Mouse (Mus musculus) embryonic facial prominence, embryonic 11.5 days (tissue): Measurements from ENCODE around the gene Erich6. TPM values are rescaled to one million over a fixed set of nuclear protein-coding genes. Genes with fewer than 3 reads are reported as not detected.
"Not testable (repeated sequence)": the region's sequence is repeated elsewhere in the genome, so short reads cannot be mapped to it uniquely, and the experiment has no call there.

Source experiments
- ATAC-seq: fragments of 200-750 bp; cut with Nextera tagmentation; replicated peaks from 2 replicates; pipeline ENCODE4 v1.8.0; 2017; ENCODE audit warnings: low read depth; ENCODE audit not compliant: insufficient number of reproducible peaks, low FRiP score, low TSS enrichment
- DNase-seq: peaks from one replicate; pipeline ENCODE4 v3.0.0-alpha.2; 2015; ENCODE audit warnings: low spot score
- H3K27ac ChIP-seq: fragments of 300-500 bp; sonication (generic); replicated peaks from 2 replicates; pipeline ENCODE4 v1.5.1; 2014; ENCODE audit warnings: mild to moderate bottlenecking, low read depth, low read length, control low read depth
- H3K27me3 ChIP-seq: fragments of 300-500 bp; sonication (generic); 2 replicates; pipeline ENCODE4 v1.6.1; 2014; ENCODE audit warnings: mild to moderate bottlenecking, low read length, moderate library complexity, mixed read lengths; ENCODE audit not compliant: control insufficient read depth, insufficient read depth
- H3K36me3 ChIP-seq: fragments of 300-500 bp; sonication (generic); replicated peaks from 2 replicates; pipeline ENCODE4 v1.6.1; 2014; ENCODE audit warnings: low read depth, mild to moderate bottlenecking, low read length, moderate library complexity, mixed read lengths; ENCODE audit not compliant: control insufficient read depth, insufficient read depth
- H3K4me1 ChIP-seq: fragments of 300-500 bp; sonication (generic); 2 replicates; pipeline ENCODE4 v1.6.1; 2014; ENCODE audit warnings: low read length, mixed read lengths; ENCODE audit not compliant: control insufficient read depth, insufficient read depth
- H3K4me2 ChIP-seq: fragments of 300-500 bp; sonication (generic); 2 replicates; pipeline ENCODE4 v1.6.1; 2014; ENCODE audit warnings: low read depth, mild to moderate bottlenecking, control low read depth, low read length, moderate library complexity
- H3K4me3 ChIP-seq: fragments of 300-500 bp; sonication (generic); 2 replicates; pipeline ENCODE4 v1.5.1; 2014; ENCODE audit warnings: low read depth, low read length, control low read depth
- H3K9ac ChIP-seq: fragments of 300-500 bp; sonication (generic); replicated peaks from 2 replicates; pipeline ENCODE4 v1.6.1; 2014; ENCODE audit warnings: mild to moderate bottlenecking, control low read depth, low read length
- H3K9me3 ChIP-seq: fragments of 300-500 bp; sonication (generic); replicated peaks from 2 replicates; pipeline ENCODE4 v1.6.1; 2016; ENCODE audit warnings: mild to moderate bottlenecking, low read length, inconsistent platforms, mixed read lengths; ENCODE audit not compliant: control insufficient read depth
- WGBS: fragments of 180-500 bp; shearing (Covaris S2); extraction: QIAGEN DNeasy Blood & Tissue Kit; methylation state at CpG from one replicate; pipeline ENCODE4 v1.1.7; 2014; 5-methylcytosine and 5-hydroxymethylcytosine counted together
- polyA plus RNA-seq: library from polyadenylated mRNA; unstranded; fragments of >200 nt; fragmentation: Nextera tagmentation; extraction: Ambion mirVana; gene quantifications from 2 replicates; pipeline ENCODE4 v1.2.1, GENCODE M21; 2014

Erich6 gene
- polyA plus RNA-seq, 1 experiment from 2014 or later, result not detected

DNA sequence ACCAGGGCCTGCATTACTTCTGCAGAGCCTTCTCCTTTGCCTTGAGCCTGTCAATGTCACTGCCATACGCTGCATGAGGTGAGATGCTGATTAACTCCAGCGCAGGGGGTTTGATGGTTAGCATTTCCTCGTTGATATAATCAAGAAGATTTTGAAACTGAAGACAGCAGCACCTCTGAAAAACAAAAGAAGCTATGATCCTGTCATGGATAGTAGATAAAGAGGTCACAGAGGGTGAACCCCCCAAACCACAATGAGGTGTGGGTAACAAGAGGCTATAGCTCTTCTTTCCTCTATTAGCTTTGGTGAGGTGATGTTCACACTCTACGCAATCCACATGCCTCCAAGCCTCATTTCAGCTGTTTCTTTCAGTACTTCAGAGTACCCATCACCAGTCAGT, 12.0 kb downstream of the Erich6 start:
- ATAC-seq, result no peak
- WGBS, result 87% methylated on average over 4 of the region's 4 CpGs

DNA sequence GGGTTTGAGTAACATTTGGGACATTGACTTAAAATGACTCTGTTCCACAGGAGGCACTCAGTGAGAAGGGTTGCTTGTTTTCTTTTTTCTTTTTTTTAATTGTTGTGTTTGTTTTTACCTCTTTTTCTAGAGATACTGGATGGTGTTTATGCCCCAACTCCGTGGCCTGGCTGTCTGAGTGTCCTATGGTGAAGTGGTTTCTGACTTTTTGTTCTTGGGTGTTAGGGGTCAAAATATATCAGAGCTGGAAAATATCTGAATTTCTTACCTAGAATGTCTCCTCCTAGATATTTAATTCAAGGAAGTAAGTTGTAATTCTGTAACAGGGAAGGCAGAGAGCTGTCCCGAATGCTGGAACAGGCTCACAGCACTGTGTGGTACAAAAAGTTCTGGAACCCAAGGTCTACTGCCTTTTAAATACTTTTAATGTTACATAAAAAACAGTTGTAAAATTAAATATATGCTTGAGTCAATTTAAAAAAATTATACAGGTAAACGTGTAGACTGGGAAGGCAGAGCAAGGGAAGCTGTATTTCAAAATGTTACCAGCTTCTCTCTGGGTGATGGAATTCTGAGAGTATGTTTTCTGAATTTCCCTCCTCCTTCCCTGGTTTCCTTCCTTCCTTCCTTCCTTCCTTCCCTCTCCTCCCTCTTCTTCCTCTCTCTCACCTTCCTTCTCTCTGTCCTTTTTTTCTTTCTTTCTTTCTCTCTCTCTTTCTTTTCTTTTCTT, 14.2 kb downstream of the Erich6 start:
- Histone ChIP-seq H3K27ac (no peak overlapping the region), H3K4me2 (no peak overlapping the region), H3K36me3 (no peaks in the 10 kb centered on the region), H3K27me3 (no peaks in the 10 kb centered on the region), H3K9ac (no peak overlapping the region), H3K4me1 (no peaks in the 10 kb centered on the region), H3K4me3 (no peak overlapping the region), H3K9me3 (no peaks in the 10 kb centered on the region)
- 79% methylated on average over 3 of the region's 3 CpGs for WGBS
- ATAC-seq (no peak), DNase-seq (no peak)

More for the DNA sequence above, 12.0 kb downstream of the Erich6 start:
- Histone ChIP-seq H3K9me3 (no peaks in the 10 kb centered on the region), H3K9ac (no peak overlapping the region), H3K36me3 (no peaks in the 10 kb centered on the region), H3K4me2 (no peak overlapping the region), H3K27me3 (no peaks in the 10 kb centered on the region), H3K4me3 (no peak overlapping the region), H3K27ac (no peak overlapping the region), H3K4me1 (no peaks in the 10 kb centered on the region)
- DNase-seq, result no peak

DNA sequence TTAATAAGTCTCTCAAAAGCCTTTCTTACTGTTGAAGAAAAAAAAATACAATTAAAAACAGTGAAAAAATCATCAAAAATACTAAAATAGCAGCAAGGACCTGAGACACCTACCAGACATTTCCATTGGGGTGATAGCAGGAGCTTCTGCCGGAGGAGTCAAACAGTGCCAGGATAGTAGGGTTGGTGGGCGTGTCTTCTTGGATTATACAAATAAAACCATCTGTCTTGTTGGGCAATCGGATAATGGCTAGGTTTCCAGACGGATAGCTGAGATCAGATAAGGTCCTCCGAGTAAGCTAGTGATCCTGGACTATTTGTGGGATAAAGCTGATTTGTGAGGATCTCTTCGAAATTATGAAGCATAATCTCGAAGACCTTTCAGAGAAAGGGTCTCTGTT, 15.9 kb downstream of the Erich6 start:
- H3K27me3 ChIP-seq, result no peaks in the 10 kb centered on the region
- no peak overlapping the region for H3K4me3 ChIP-seq
- DNase-seq, result no peak
- no peak for ATAC-seq
- no peaks in the 10 kb centered on the region for H3K36me3 ChIP-seq
- H3K4me2 ChIP-seq, result no peak overlapping the region
- 82% methylated on average over 7 of the region's 7 CpGs for WGBS
- no peaks in the 10 kb centered on the region for H3K4me1 ChIP-seq
- no peaks in the 10 kb centered on the region for H3K9me3 ChIP-seq
- no peak overlapping the region for H3K9ac ChIP-seq
- H3K27ac ChIP-seq, result no peak overlapping the region

DNA sequence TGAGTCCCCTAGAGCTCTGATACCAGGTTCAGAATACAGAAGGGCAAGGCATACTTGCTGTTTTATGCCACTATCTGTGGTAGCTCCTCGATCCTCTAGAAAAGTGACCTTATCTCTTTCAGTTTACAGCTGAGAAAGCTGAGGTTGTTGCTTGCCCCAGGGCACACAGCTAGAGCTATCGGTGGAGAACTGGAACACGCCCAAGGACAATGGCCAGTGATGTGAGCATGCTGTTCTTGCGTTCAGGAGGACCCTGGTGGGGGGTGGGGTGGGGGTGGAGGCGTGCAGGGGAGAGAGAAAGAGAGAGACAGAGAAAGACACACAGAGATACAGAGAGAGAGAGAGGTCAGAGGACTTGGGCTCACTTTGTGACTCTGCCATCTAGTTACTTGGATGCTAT, 27.0 kb downstream of the Erich6 start:
- Histone ChIP-seq H3K36me3 (no peaks in the 10 kb centered on the region), H3K4me3 (no peak overlapping the region), H3K4me1 (no peaks in the 10 kb centered on the region), H3K27ac (no peak overlapping the region), H3K4me2 (no peak overlapping the region), H3K9ac (no peak overlapping the region), H3K27me3 (no peaks in the 10 kb centered on the region), H3K9me3 (no peaks in the 10 kb centered on the region)
- ATAC-seq (no peak), DNase-seq (no peak)
- 66% methylated on average over 5 of the region's 5 CpGs for WGBS

DNA sequence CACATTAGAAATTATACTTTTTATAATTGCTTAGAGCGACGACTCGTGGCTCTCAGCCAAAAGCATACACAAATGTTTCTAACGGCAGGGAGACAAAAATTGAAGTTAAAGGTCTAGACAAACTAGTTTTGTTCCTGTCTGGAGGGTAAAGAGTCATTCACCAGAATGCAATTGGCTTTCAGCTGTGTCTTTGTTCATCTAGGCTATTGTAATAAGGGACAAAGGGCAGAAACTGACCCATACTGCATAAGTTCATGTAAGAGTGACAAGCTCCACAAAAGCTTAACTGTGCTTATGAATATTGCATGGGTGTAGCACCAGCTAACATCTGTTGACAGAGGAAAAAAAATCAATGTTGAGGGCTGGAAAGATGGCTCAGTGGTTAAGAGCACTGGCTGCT, 28.5 kb downstream of the Erich6 start:
- WGBS, result 88% methylated on average over 4 of the region's 4 CpGs
- ATAC-seq, result no peak
- Histone ChIP-seq H3K36me3 (no peaks in the 10 kb centered on the region), H3K27ac (no peak overlapping the region), H3K4me2 (no peak overlapping the region), H3K9me3 (no peaks in the 10 kb centered on the region), H3K9ac (no peak overlapping the region), H3K4me3 (no peak overlapping the region), H3K27me3 (no peaks in the 10 kb centered on the region), H3K4me1 (no peaks in the 10 kb centered on the region)
- DNase-seq, result no peak

DNA sequence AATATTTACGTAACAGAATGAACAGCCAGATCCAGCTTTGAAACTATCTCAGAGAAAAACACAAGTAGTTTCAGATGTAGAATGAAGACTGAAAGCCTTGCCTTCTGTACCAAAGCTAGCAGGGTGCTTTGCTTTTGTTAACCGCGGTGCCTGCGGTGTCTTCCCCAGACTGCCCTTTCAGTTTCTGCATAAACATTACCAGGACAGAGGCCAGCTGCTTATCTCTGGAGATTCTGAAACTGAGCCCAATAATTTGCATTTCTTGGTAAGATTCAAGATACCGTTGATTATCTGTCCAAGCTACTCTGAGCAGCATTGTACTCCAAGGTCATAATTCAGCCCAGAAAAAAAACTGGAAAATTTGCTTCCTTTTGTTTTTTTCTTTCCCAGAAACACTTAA, 43.4 kb downstream of the Erich6 start:
- Histone ChIP-seq H3K4me2 (no peak overlapping the region), H3K36me3 (no peaks in the 10 kb centered on the region; the same call in 1 of the 2 replicates), H3K27ac (no peak overlapping the region), H3K9me3 (no peaks in the 10 kb centered on the region), H3K27me3 (no peaks in the 10 kb centered on the region), H3K9ac (no peak overlapping the region), H3K4me1 (no peaks in the 10 kb centered on the region), H3K4me3 (no peak overlapping the region)
- DNase-seq (no peak), ATAC-seq (no peak)
- WGBS, result 60% methylated on average over 5 of the region's 5 CpGs

DNA sequence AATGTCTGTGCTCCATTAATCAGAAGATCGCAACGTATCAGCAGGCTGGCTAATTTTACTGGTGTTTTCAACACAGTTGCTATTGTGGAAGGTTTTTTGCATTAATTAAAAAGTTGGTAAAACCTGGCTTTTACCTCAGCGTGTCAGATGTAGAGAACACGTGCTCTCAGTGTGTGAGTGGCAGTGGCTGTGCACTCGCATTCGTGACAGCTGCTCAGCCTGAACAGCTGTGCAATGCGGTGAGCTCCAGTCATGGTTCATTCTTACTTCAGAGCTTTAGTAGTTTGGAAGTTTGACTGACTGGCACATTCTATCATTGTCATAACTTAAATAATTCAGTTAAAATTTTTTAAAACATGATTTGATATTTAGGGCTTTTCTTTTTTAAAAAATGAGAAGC, 44.3 kb downstream of the Erich6 start:
- not testable (repeated sequence) for H3K27ac ChIP-seq, H3K9ac ChIP-seq, H3K4me1 ChIP-seq, H3K4me3 ChIP-seq, H3K27me3 ChIP-seq, H3K4me2 ChIP-seq, ATAC-seq, H3K36me3 ChIP-seq, DNase-seq, H3K9me3 ChIP-seq
- 93% methylated on average over 7 of the region's 7 CpGs for WGBS

DNA sequence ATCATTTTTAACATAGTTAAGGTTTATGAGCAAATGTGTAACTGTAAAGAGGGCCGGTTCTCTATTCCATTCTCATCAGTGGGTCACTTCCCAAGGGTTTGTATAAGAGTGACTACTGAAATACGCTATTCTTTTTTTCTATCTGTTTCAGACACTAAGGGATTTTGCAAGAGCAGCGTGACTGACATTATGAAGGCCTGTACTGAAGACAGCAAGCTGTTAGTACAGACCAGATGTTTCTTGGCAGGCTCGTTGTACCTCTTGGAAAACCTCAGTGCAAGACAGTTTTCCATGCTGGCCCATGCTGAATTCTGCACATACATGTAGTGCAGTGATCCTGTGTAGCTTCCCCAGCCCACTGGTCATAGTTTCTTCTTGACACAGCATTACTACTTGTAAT, 46.5 kb downstream of the Erich6 start:
- not testable (repeated sequence) for DNase-seq, H3K9me3 ChIP-seq, H3K27ac ChIP-seq, ATAC-seq, H3K9ac ChIP-seq, H3K36me3 ChIP-seq, H3K27me3 ChIP-seq, H3K4me2 ChIP-seq, H3K4me1 ChIP-seq, H3K4me3 ChIP-seq
- WGBS, result 90% methylated on average over 4 of the region's 4 CpGs
